Mouse (Mus musculus) megakaryocyte-erythroid progenitor cell, adult 5-6 weeks (primary cell): ENCODE measurements around the gene Itga10. TPM values are rescaled to one million over a fixed set of nuclear protein-coding genes. Genes with fewer than 3 reads are reported as not detected.
"Not testable (repeated sequence)": the region's sequence is repeated elsewhere in the genome, so short reads cannot be mapped to it uniquely, and the experiment has no call there.

Experiments
- ATAC-seq: replicated peaks from 2 replicates; pipeline ENCODE4 v1.8.0; 2016; ENCODE audit warnings: mild to moderate bottlenecking, inconsistent platforms; ENCODE audit not compliant: severe bottlenecking, poor library complexity, low FRiP score, low TSS enrichment
- total RNA-seq, 2 experiments: library from RNA; stranded (forward) in 1 of 2; stranded (reverse) in 1 of 2; fragments of 200-1000, 215-1000 nt in 1 of 2; fragments of >200 nt in 1 of 2; fragmentation: Nextera tagmentation in 1 of 2; gene quantifications; 2 replicates each; pipeline ENCODE4 v1.2.3; 2014 to 2017

Itga10 gene
- total RNA-seq, 2 experiments from 2014 or later, result 0.28 to 4.4 TPM

DNA sequence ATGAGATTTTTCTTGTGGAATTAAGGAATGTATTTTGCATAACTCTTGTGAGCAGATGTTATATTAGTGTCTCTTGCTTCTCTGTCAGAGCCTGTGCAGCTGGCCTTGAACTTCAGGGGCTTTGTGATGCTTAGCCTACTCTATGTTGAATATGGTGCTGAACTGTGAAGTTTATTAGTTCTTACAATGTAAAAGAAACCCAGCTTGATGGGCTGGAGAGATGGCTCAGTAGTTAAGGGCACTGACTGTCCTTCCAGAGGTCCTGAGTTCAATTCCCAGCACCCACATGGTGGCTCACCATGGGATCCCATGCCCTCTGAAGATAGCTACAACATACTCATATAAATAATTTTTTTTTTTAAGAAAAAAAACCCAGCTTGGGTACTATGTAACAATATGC lies 13.3 kb upstream of the Itga10 start:
- no peak for ATAC-seq

DNA sequence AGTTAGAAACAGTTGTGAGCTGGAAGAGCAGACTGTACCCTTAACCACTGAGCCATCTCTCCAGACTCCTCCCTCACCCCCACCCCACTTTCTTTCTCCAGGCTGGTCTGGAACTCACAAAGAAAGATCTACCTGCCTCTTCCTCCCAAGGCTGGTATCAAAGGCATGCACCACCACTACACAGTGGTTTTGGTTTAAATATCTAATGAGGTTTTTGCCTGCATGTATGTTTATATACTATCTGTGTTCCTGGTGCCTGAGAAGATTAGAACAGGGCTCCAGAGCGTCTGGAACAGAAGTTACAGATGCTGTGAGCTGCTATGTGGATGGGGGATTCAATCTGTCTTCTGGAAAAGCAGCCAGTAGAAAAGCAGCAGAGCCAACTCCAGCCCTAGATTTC lies 11.4 kb upstream of the Itga10 start:
- no peak for ATAC-seq

DNA sequence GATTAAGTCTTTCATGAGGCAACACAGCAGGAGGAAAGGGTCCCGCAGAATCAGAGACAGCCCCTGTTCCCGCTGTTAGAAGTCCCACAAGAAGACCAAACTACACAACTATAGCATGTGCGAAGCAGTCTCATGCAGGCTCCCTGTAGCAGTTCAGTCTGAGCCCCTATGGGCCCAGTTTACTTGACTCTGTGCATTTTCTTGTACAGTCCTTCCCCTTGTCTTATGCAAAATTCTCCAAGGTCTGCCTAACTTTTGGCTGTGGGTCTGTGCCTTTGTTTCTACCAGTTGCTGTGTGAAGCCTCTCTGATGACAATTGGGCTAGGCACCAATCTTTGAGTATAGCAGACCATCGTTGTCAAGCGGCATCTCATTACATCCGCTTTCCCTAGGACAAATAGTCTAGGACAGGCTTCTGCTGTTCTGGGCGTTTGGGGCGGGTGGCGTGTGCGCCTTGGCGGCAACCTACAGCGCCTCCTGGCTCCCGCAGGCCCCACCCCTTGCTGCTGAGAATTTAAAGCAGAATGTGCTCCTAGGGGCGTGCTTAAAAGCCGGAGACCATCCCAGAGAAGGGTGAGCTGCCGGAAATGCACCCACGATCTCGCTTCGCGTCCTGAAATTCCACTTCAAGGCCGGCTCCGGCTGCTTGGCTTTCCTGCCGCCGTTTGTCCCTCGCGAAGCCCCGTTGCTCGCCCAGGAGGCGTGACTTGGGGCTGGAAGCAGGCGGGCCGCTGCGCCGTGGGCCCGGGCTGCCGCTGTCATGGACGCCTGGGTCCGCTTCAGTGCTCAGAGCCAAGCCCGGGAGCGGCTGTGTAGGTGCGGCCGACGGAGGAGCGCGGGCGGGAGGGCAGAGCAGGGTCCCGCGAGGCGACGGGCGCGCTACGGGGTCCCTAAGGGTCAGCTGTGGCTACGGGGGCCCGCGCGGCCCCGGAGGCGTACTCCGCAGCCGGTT lies 10.2 kb upstream of the Itga10 start, which contains the start of the genes Pex11b and Gm42957:
Pex11b (plus strand) TSS at position 449 of the 952 bp plus-strand sequence.
Gm42957 (plus strand) TSS at position 547 of the 952 bp plus-strand sequence.
- peak; percentile 80 for ATAC-seq

DNA sequence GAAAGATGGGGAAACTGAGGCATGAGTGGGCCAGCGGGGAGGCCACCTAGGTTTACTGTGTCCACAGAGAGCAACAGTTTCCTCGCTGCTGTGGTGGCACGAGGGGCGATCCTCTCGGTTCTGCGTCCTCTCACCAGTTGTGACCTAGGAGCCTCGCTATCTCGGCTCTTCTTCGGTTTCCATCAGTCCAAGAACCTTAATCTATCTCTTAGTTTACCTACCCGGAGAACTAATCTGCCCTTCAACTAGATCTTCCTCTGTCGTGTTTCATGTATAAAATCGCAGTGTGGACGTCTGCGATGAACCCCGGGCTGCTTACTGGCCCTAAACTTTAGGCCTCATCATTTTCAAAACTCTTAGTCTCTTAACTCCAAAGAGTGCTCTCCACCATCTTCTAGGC lies 9.5 kb upstream of the Itga10 start:
- no peak for ATAC-seq

DNA sequence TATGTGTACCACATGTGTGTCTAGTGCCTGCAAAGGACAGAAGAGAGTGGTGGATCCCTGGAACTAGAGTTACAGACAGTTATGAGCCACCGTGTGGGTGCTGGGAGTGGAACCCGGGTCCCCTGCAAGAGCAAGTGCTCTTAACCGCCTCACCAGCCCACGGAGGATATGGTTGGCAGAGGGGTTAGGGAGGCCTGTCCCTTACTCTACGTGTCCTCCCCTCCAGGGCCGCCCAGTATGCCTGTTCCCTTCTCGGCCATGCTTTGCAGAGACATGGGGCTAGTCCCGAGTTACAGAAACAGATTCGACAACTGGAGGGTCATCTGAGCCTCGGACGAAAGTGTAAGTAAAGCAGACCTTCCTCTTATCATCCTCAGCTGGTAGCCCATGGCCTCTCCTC lies 8.9 kb upstream of the Itga10 start:
- no peak for ATAC-seq

DNA sequence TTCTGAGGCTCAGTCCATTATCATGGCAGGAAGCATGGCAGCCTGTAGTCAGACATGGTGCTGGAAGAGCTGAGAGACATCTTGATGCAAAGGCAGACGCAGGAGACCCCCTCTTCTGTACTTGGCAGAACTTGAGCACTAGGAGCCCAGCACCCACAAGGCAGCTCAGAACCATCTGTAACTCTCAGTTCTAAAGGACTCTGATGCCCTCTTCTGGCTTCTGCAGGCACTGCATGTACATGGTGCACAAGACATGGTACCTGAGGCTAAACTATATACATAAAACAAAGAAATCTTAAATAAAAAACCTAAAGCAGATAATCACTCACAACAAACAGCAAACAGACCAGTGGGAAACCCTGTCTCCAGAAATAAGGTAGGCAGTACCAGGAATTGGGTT lies 6.2 kb upstream of the Itga10 start:
- peak; percentile 64 for ATAC-seq

DNA sequence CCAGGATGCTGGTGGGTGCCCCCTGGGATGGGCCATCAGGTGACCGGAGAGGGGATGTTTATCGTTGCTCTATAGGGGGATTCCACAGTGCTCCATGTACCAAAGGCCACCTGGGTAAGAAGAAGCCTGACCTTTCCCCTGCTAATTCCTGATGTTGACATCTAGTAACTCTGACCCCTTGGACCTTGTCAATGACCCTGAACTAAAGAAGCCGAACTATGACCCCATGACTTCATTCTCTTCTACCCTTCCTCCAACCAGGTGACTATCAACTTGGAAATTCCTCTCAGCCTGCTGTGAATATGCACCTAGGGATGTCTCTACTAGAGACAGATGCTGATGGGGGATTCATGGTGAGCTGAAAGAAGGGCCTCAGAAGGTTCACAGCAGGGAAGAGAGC lies 2.0 kb downstream of the Itga10 start:
- ATAC-seq, result no peak

DNA sequence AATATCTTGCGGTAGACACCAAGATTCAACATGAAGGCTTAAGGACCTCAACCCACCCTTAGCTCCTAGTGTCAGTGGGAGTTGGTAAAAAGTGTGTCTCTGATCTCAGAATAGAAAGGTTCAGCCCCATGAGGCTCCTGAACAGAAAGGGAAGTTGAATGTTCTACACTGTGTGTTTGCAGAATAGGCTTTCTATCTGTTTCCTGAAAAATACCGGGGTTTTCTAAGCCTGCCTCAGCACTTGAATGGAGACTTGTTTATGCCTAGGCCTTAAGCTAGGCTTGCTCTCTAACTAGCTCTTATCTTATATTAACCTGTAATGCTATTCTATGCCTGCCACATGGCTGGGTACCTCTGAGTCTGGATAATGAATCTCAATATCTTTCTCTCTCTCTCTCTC lies 15.5 kb downstream of the Itga10 start:
- ATAC-seq, result no peak

DNA sequence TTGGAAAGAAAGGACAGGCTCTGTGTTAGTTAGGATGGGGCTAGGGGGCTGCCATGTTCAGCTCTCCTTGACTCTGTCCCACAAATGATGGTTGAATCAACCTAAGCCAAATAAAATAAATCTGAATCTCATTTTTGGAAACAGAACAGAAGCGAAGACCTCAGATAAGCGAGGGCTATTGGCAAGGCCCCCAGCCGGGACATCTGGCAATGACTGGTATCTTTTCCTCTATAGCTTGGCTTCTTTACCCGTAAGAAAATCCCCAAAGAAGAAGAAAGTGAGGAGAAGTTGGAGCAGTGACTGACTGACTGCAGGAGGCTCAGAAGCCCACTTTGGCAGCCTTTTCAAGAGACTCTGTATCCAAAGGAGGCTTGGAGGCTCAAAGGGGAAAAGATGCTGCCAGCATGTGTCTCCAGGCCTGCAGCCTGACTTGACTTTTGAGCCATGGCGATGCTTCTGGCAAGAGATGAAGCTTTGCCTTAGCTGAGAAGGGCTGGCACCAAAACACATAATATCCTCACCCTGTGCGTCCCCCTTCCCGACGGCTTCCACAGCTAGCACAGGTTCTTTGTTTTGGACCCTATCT lies 17.4 kb downstream of the Itga10 start:
- ATAC-seq, result no peak

DNA sequence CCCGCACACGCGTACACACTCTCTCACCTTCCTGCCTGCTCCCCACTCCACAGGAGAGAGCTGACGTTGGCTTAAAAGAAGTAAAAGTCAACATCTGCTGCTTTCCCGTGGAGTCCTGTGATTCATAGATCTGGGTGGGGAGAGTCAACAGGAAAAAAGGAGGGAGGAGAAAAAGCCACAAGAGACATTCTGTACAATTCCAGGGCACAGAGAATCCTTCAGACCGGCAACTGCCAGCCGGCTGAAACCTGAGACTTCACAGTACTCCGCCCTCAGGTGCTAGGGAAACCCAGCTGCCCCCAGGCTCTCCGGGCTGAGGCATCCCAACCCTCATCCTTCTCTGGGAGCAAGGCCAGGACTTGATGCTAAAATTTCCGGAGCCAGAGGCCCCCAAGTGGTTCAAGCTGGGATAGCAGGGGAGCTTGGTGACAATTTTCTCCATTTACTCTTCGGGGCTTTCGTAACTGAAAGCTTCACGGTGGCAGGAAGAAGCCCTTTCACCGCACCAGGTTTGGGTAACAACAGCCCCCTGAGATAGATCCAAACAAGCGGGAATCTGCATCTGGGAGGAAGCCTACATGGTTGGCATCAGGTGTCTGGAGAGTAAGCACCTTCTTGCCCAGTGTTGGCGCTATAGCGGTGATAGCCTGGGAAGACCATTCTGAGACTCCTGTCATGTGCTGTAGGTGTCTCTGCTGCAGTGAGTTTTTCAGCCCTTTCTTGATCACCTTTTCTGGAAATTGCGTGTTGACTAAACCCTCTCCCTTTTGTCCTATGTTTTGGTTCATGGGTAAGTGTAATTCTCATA lies 18.3 kb downstream of the Itga10 start:
- peak; percentile 68 for ATAC-seq

DNA sequence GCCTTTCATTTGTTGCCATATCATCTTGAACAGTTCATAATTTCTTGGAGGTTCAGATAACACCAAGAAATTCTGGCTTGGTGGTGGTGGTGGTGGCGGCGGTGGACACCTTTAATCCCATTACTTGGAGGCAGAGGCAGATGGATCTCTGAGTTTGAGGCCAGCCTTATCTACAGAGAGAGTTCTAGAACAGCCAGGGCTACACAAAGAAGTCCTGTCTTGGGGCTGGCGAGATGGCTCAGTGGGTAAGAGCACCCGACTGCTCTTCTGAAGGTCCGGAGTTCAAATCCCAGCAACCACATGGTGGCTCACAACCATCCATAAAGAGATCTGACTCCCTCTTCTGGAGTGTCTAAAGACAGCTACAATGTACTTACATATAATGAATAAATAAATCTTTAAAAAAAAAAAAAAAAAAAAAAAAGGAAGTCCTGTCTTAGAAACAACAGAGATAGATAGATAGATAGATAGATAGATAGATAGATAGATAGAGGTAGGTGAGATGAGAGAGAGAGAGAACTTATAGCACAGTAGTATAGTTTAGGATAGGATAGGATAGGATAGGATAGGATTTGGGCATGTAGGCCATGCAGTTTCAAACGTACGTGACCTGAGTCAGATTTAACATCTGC lies 20.5 kb downstream of the Itga10 start:
- ATAC-seq, result not testable (repeated sequence)

DNA sequence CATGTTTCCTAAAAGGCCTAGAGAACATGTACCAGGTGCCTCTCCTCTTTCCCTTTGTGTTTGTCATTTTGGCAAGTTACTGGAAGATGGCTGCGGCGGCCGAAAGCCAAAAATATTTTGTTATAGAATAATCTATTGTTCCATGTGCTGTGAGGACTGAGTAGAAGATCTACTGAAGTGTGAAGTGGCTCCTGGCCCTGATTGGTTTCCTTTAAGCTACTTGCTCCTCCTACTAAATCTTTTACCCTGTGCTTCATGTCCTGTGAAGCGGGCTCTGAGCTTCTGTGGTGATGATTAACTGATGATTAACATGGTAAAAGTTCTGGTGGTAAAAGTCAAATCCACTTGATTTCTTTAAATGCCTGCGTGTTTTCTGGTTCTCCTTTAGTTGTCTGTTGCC lies 21.5 kb downstream of the Itga10 start:
- ATAC-seq, result no peak

DNA sequence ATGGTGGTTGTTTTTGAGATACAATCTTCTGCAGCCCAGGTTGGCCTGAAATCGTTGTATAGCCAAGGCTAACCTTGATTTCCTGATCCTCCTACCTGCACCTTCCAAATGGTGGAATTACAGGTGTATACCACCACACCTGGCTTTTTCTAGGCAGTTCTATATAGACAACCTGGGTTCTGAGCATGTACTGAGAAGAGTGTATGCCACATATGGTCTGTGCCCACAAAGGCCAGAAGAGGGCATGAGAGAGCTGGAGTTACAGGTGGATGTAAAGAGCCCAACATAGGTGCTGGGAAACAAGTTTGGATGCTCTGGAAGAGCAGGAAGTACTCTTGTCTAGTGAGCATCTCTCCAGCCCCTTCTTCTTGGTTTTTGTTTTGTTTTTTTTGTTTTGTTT lies 21.9 kb downstream of the Itga10 start:
- ATAC-seq, result no peak

DNA sequence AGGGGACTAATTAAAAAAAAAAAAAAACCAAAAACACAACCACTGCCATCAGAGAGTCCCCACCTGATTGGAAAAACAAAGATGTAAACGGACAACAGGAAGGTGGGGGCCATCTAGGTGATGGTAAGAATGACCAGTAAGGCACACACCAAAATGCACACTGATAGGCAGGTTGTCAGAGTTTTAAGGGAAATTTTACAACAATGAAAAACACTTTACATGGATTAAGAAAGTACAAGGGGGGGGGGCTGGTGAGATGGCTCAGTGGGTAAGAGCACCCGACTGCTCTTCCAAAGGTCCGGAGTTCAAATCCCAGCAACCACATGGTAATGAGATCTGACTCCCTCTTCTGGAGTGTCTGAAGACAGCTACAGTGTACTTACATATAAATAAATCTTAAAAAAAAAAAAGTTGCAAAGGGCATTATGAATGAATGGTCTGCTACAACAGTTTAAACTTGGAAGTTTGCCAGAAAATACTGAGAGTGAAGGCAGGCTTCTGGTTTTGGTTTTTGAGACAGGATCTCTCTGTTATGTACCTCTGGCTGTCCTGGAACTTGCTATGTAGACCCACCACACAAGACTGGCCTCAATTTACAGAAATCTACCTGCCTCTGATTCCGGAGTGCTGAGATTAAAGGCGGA lies 23.2 kb downstream of the Itga10 start:
- no peak for ATAC-seq

DNA sequence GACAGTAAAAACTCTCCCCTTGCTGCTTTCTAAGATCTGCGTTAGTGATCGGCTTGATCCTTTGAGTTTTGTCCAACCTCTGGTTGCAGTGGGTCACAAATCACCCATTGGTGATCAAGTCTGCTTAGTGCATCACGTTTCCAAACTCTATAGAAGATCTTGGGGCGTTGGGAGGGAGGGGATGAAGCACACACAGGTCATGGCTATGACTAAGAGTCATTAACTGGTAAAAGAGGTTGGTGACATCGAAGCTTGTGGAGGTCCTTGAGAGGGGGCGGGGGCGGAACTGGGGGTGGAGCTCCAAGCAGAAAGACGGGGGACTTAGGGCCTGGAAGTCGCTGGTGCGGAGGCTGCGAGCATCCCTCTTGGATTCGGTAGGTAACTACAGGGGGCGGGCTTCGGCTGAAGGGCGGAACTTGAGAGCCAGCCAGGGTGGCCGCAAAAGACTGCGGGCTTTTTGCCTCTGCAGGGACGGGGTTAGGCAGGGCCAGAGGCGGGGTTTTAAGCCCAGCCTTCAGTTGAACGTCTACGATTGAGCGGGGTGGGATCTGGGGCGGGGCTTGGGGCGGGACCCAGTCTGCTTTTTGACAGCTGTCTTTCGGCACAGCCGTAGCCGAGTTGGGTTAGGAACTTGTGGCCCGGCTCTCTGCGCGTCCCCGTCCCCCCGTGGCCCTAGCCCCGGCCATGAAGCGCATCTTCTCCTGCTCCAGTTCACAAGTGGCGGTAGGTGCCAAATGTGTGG lies 24.5 kb downstream of the Itga10 start, which contains the start of gene Ankrd35:
Ankrd35 (plus strand) TSS at position 405 of the 742 bp plus-strand sequence.
- peak; percentile 97 for ATAC-seq

DNA sequence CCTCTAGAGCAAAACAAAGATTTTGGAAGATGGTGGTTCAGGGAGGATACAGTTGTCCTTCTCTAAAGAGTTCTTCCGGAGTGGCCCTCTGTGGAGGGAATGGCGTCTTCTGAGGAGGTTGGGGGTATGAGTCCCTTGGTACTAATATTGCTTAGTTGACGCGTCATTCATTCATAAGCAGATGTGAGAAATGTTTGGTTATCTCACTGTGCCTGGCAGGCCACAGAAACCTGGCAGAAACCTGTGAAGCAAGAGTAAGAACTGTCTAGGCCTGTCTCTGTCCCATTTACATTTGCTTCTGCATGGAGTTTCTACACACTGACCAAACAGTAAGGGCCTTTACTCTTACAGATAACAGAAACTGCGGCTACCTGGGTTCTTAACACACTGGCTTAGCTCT lies 26.1 kb downstream of the Itga10 start:
- no peak for ATAC-seq

DNA sequence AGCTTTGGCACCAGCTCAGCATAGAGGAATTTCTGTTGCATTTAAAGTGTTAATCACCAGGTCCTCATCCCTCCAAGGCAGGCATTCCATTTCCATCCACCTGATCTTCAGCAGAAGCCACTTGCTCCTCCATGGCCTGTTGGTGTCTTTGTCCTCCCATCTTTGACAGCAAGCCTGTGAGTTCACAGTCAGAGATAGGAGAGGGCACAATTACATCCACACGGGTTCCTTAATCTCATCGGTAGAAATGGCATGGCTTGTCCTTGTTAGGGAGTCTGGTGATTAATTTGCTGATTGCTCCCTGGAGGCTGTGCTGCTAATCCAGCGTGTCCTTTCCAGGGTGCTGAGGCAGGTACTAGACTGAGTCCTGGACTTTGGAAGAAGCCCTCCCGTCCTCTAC lies 28.1 kb downstream of the Itga10 start:
- no peak for ATAC-seq

DNA sequence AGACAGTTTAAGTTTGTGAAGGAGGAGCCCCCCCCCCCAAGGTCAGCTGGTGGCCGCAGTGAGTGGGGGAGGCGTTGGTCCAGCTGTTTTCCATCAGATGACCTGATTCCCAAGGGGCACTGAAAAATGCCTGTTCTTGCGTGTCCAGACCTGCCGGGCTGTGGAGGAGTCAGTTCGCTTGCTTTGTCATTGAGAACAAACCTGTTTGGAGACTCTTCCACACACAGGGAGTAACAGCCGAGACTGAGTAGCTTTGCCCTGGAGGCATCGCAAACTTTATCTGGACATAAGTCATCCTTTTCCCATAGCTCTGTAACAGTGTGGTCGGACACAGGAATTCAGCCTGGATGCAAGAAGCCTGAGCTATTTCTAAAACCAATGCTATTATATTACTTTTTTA lies 29.1 kb downstream of the Itga10 start:
- no peak for ATAC-seq
